Mouse (Mus musculus): Measurements from ENCODE around the gene Zkscan1.

GRCm38 (mm10) chr5:138089108-138089551, 4.2 kb downstream of the Zkscan1 start:
- no peak for TF ChIP-seq POLR2A (IDR thresholded peaks at IDR 0.05; ENCODE audit: borderline replicate concordance, control insufficient read depth, low read depth, low read length)
- TF ChIP-seq CTCF (IDR thresholded peaks at IDR 0.05; ENCODE audit: control insufficient read depth, insufficient read depth, low read length) = no peak
